Mouse (Mus musculus): ENCODE measurements around the gene Dmd.

Gene Dmd

DNA sequence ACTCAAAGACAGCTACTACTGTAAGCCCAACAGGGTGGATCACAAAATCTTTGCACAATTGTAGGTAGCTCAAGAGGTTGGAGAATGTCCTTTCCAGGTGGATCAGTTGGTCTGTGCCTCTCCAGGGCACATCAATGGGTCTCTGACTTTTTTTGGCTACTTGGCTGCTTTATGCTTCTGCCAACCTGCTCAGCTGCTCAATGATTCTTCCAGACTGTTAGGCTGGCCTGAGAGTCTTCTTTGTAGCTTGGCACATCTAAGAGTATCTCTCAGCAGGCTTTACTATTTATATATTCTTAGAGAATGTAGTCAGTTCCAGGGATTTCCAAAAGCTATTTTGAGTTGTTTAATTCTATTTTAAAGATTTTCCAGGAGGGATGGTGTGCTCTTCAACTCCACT lies 1416.3 kb downstream of the Dmd start:
- no peak for DNase-seq (ENCODE audit: low spot score)

DNA sequence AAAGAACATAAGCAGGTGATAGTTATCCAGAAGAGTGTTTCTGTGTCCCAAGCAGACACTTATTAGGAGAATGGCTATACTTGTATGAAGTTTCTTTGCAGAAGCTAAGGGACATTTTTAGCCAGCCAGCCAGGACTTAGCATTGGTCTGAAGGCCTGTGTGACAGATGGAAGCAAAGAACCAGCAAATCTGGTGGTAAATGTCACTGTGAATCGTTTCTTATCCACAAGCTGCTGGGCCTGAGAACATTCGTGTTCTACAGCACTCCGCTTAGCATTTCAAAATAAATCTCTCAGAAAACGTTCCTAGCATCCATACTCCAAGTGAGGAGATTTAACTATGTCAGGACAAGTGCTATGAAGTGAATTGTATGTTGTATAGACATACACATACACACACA lies 1486.9 kb downstream of the Dmd start:
- DNase-seq (ENCODE audit: low spot score): no peak

DNA sequence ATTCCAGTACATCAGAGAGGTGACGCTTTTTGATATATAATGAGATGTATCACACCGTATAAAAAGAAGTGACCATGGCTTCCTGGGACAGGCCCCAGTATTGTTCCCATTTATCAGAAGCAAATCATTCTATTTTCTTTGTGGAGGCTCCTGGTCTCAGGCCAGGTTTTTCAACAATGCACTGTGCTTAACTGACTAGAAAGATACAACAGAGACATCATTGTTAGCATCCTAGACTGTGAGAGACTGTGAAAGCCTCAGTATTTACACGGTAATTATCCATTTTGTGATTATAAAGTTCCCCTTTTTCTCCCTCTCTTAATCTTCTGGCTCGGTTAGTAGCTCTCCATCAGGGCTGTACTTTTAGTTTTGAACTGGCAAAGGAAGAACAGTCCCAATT lies 1487.9 kb downstream of the Dmd start:
- no peak for DNase-seq (ENCODE audit: low spot score)

DNA sequence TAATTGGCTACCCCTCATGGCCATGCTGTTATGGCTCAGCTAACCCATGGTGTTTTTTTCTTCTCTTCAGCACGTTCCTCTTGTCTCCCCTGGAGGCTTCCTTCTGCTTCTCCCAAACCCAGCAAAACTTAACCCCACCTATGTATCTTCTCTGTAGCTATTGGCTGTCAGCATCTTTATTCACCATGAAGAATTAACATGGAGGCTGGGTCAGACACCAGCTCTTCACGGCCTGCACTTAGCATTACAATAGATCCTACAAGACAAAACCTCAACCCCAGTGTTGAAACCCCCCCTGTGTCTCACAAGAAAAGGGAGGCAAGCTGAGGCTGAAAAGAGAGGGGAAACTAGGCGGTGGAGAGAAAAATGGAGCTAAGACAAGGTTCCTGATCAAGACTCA lies 1494.3 kb downstream of the Dmd start:
- DNase-seq (ENCODE audit: low spot score): no peak

DNA sequence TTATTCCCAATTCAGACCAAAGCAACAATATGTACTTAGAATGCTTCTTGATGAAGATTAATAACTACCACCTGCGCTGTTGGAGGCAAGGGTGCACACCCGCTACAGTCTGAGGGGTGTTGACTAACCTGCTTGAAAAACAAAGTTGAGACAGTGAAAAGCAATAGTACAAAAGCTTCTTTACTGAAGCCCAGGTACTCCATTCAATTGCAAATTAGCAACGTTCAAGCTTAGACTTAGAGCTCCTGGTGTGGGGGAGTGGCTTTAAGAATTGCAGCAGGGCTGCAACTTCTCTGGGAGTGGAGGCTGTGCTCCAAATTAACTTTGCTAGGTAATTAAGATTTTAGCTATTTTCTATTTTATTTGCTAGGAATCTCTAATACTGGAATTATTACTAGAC lies 1495.3 kb downstream of the Dmd start:
- no peak for DNase-seq (ENCODE audit: low spot score)

DNA sequence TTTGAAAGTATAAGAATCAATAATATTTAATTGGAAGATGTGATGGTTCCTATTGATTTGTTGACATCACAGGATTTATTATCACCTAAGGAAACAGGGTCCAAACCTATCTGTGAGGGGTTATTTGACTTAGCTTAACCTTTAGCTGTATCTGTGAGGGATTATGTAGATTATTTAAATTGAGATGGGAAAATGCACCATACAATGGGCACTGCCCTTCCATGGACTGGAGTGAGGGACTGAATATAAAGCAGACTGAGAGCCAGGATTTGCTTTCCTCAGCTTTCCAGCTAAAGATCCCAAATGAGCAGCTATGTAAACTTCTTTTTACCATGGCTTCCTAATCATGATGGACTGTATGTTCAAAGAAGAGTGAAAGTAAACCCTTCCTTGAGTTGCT lies 1496.0 kb downstream of the Dmd start:
- no peak for DNase-seq (ENCODE audit: low spot score)

DNA sequence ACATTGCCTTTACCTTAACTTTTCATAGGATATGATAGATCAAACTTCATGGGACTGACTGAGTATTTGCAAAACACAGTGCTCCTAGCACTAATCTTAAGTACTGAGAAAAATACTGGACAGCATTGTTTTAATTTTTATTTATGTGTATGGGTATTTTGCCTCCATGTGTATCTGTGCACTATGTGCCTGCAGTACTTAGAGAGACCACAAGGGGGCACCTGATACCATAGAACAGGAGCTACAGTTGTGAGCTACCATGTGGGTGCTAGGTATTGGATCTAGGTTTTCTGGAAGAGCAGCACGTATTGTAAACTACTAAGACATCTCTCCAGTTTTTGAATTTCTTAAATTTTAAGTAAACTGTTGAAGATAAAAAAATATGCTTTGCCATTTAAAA lies 1505.8 kb downstream of the Dmd start:
- DNase-seq (ENCODE audit: low spot score): peak; percentile 41

DNA sequence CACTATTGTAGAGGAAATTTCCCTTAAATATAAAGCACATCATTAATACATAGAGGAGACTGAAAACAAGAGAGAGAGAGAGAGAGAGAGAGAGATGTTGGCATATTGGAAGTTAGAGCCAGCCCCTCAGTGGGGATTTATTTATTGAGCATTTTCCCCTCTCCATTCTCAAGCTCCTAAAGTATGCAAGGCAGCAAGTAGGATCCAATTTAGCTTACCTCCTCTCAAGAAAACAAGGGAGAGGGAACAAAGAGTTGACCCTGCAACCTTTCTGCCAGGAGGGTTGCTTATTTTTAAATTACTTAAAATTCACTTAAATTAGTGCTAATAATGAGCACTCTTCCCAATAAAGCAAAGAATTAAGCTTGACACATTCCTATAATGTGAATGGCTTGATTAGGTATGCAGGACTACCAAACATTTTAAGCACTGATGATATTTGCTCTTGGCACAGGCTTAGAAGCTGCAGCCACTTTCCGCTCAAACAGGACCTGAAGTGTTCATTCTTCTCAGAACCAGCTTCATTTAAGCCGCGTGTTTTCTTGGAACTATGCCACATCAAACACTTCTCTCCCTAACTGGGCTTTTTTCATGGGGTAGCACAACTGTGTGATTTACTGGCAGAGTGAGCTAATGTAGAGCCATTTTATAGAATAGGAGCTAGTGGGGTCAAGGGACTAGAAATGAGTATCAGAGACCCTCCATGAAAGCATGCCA lies 1566.1 kb downstream of the Dmd start:
- DNase-seq (ENCODE audit: low spot score): no peak

DNA sequence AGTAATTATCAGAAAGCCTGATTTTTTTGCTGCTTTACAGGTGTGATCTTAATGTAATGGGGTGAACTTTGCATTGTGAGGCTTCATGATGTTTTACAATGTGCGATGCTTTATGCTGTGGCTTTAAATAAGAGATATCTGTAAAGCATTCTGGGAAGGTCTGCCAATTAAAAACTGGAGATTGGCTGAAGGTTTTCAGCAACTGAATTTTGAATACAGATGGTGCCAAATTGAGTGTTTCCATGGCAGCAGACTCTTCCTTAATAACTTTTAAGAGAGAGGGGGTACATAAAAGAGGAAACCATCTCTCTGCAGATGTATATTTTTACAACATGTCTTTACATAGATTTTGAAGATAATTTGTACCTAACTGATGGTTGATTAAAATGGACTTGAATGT lies 1603.3 kb downstream of the Dmd start:
- no peak for DNase-seq (ENCODE audit: low spot score)

DNA sequence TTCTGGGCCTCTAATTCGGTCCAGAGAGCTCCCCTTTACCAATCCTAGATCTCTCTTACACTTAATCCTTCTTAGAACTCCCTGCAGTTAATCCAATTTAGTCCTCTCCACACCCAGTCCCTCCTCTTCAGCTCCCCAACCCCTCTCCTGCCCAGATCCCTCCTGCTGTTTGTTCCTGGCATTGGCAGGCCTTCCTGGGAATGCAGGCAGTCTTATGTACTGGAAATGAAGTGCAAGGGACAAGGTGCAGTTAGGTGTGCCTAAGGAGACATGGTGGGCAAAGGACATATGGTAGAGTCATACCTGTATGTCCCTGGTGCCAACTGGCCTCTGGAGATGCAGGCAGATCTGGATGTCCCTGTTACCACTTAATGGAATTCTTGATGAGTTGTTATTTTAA lies 1604.8 kb downstream of the Dmd start:
- no peak for DNase-seq (ENCODE audit: low spot score)

DNA sequence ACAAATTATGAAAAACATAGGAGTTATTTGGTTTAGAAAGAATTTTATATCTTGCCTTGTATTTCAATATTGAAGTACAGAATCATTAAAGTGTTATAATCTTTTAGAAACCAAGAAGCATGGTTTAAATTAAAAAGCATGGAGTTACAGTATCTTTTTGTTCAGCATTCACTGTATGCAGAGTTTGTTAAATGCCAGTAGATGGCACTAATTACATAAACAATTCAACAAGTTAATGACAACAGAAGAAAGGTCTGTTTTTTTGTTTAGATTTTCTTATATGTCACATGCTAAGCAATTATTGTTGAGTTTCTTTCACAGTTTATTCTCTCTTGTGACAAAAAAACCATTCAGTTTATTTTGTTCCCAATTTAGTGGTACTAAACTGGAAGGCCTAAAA lies 1649.8 kb downstream of the Dmd start:
- no peak for DNase-seq (ENCODE audit: low spot score)

DNA sequence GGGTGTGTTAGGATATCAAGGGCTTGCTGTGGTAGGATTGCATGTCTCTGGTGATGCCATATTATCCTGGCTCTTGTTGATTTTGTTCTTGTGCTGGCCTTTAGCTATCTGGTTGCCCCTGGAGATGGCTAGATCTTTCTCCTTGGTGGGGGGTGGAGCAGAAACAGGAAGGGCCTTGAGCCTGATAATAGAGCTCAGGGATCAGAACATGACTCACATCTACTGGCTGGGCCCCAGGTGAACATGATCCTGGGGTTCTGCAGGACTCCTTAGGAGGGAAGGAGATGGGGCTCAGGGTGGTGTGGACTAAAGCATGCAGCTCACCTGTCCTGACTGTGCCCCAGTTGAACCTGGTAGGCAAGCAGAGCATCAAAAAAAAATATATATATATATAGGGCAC lies 1691.8 kb downstream of the Dmd start:
- no peak for DNase-seq (ENCODE audit: low spot score)

DNA sequence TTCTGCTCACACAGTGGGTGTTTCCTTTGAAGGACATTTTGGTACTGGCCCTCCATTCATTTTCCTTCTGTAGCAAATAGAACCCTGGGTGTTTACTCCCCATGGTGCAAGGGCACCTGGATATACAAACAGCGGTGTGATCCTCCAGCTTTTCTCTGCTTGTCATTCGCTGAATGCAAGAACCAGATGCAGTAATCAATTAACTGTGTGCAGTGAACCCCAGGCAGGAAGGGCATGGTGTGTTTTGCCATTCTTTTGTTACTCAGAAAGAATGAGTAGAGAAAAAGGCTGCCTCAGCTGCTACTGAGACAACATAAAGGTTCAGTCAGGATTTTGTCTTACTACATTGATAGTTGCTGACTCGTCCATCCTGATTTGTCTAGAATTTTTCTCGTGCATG lies 1799.0 kb downstream of the Dmd start:
- no peak for DNase-seq (ENCODE audit: low spot score)

DNA sequence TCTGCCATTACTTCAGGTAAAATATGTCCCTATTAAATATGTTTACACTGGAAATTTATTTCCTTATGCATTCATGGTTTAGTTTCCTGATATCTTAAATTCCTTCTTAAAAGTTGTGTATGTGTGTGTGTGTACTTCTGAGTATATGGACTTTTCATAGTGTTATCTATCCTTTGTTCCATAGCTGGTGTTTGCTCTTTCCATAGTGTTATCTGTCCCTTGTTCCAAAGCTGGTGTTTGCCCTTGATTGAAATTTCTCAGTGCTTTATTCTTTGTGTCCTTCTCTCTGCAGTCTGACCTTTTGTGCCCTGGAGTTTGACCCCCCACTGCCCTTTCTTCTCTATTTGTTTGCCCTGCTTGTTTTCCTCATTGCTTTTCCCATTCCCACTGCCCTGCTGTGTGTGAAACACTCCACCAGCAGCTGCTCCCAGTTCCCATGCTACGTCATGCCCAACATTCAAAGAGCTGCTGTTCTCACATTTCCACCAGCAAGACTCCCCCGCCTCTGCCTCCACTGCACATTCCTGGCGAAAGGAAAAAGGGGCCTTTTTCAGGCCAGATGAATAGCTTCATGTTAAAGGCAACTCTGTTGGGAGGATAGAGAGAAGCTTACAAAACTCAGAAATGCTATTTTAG lies 1911.5 kb downstream of the Dmd start:
- DNase-seq (ENCODE audit: low spot score): peak; percentile 20

DNA sequence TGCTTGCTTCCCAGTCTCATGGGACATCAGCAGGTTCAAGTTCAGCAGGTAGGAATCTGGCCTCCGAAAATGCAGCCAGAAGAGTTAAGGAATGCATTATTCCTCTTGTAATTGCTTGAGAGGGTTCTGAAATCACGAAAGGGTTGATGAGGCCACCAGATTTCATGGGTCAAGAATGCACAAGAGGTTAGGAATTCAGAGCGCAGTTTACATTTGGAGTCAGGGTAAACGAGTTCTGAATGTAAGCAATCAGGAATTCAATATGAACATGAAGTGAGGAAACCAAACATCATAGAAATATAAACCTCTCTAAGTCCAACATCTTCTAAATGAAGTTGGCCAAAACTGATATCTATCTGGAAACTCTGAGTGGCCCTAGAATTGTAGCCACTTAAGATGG lies 1924.4 kb downstream of the Dmd start:
- no peak for DNase-seq (ENCODE audit: low spot score)

DNA sequence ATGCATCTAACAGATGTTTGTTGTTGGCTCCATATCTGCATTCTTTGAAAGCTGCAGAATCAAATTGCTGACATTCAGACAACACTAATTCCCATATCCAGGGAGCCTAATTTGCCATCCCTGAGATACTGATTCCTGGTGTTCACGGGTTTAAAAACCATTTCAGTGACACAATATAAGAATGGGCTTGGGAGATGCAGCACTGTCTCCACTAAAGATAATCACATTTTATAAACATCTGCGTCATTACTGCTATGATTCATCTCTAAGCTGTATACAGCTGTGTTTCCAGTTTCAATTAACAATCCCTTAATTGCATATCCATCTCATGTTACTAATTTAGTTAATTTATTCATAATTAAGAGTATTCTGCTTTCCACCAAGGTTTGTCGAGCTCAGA lies 1929.5 kb downstream of the Dmd start:
- DNase-seq (ENCODE audit: low spot score): no peak

DNA sequence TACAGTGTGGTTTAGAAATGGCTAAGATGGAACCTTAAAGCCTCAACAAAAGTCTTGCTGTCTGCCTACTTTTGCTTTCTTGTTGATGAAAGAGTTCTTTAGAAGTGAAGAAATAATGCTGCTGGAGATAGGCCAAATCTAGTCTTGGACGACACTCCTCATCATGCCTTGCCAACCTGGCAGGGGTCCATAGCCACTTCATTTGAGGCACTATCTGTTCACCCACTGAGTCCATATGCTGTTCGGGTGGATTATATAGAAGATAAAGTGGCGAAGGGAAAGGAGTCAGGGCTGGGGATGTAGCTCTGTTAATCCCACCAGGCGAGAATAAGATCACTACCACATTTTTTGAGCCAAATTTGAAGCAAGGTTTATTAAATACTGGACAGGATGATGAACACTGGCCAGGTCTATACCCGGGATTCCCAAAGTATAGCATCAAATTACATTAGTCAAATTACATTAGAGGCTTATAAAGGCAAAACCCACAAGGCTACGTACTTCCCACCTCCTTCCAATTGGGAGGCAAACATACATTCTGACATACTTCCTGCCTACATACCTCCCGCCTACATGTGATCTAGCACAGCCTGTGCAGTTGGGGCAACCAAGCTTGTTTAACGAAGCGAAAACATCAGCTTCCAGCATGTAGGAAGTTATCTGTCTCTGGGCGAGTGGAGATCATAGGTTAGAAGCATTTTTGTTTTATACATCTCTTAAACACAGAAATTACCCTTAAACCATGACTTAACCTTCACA lies 1984.2 kb downstream of the Dmd start:
- no peak for DNase-seq (ENCODE audit: low spot score)

DNA sequence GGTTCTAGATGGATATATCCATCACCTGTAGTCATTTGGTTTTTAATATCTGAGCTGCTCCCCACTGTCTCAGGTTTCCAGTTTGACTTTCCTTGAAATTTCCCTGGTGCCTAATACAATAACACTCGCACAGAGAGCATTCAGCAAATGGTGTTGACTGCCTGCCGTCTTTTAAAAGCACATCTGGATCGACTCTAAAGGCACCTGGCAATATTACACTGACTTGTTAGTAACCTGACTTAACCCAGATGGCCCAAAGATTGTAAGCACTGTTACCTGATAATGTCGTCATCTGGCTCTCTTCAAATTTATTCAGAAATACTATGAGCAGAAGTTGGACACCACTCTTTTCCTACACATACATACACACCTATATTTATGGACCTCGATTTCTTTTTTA lies 2011.9 kb downstream of the Dmd start:
- no peak for DNase-seq (ENCODE audit: low spot score)

DNA sequence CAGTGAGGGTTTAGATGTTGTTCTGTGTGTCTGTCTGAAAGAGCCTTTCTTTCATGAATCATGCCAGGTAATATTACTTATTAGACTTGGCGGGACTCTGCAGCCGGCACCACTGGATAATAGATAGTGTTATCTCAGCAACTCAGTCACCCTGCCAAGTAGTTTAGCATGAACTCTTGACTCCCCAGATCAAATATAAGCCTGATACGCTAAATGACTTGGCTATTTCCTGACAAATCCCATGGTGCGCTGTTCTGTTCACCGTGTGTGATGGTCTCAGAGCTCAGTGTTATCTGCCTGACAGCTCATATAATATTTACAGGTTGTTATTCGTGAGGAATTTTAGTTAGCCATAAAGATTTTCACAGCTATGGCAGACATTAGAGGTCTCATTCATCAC lies 2012.3 kb downstream of the Dmd start:
- DNase-seq (ENCODE audit: low spot score): no peak

DNA sequence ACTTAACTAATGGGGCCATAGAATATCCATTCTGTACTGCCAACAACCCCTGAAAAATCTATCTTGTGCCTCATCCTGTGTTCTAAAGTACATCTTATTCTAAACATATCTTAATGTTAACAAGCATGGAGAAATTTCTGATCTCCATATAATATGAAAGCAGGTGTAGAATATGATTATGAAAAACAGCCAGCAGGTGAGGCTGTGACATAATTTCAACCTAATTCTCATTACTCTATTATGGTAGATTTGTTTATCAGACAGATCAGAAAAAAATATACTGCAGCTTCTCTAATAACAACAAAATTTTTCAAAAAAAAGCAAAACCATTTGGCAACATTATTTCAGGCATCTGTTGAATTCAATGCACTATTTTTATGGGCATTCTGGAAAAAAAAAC lies 2059.6 kb downstream of the Dmd start:
- no peak for DNase-seq (ENCODE audit: low spot score)

DNA sequence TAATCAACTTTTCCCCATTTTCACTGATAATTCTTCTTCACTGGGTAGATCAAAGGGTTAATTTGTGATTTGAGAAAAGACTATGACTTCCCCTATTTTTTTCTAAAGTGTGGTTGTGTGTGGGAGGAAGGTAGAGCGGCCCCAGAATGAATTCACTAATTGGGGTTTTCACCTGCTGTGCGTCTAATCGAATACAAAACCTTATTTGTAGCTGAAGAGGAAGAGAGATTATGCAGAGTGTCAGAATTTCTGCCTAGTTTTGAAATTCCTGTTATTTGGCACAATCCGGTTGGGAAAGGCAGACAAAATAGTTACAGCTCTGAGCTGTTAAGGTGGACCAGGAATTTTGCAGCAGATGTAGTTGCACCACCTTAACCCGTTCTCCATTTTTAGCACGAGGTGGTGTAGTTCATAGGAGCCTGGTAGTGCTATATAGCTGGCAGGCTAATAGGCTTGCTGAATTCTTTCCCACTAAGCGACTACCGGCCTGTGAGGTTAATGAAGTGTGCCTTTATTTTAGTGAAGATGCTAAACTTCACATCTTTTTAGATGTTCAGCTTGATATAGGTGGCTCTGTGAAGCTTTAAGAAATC lies 2092.9 kb downstream of the Dmd start:
- DNase-seq (ENCODE audit: low spot score): no peak

DNA sequence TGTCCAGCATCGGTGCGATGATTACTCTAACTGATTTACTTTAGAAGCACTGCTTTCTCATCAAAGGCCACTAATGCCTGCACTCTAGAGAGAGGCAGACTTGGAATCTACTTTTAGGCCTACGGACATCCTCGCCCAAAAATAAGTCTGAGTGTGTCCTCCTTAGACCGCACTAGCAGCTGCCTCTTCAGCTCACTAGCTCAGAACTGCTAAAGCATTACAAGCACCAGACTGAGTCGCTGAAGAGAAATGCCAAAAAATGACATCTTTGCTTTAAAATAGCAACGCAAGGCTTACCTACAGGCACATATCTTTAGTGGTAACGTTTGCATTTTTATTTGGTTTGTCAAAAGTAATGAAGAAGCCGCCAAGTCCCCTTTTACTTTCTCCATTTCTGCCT lies 2098.0 kb downstream of the Dmd start:
- DNase-seq (ENCODE audit: low spot score): no peak

Measured in testis, postnatal 10 days (tissue).